Mouse (Mus musculus): Measurements from ENCODE around the gene Sema5a. TPM values are rescaled to one million over a fixed set of nuclear protein-coding genes. Genes with fewer than 3 reads are reported as not detected.

Sema5a gene
- total and polyA plus RNA-seq, 3 experiments = 0.17 to 0.27 (median 0.17) TPM

- Histone ChIP-seq H3K4me2 (ENCODE audit: insufficient read depth, low read depth, poor library complexity, severe bottlenecking) (no peak overlapping the region), H3K4me3 (replicated peaks in 1 of 3; ENCODE audit: low read depth in 2 of 3, low read length in 2 of 3, poor library complexity in 1 of 3) (no peak overlapping the region), H3K36me3 (replicated peaks in 1 of 2; ENCODE audit: control insufficient read depth in 1 of 2, insufficient read depth in 1 of 2, low read length in 1 of 2) (no peaks in the 10 kb centered on the region), H3K27me3 (replicated peaks) (no peaks in the 10 kb centered on the region), H3K9me3 (replicated peaks; ENCODE audit: low read length) (no peaks in the 10 kb centered on the region), H3K79me2 (replicated peaks; ENCODE audit: control insufficient read depth, extremely low read depth, insufficient read depth, poor library complexity, severe bottlenecking) (no peaks in the 10 kb centered on the region), H3K4me1 (ENCODE audit: control insufficient read depth in 1 of 2, insufficient read depth in 2 of 2) (no peaks in the 10 kb centered on the region), H3K9ac (ENCODE audit: insufficient read depth, low read depth) (no peak overlapping the region), H3K27ac (ENCODE audit: insufficient read depth, low read depth) (no peak overlapping the region)
- TF ChIP-seq MXI1 (IDR thresholded peaks at IDR 0.05; ENCODE audit: low read depth, low read length) = no peak
- TF ChIP-seq ZC3H11A (IDR thresholded peaks at IDR 0.05; ENCODE audit: low read depth, low read length) = no peak
- no peak for TF ChIP-seq RAD21 (IDR thresholded peaks at IDR 0.05; ENCODE audit: low read depth, low read length)
- no peak for TF ChIP-seq BHLHE40 (IDR thresholded peaks at IDR 0.05; ENCODE audit: low read depth, low read length)
- no peak for TF ChIP-seq USF1 (IDR thresholded peaks at IDR 0.05; ENCODE audit: low read depth, low read length)
- no peak for TF ChIP-seq KAT2A (IDR thresholded peaks at IDR 0.05; ENCODE audit: insufficient replicate concordance, low read length)
- TF ChIP-seq EP300 (IDR thresholded peaks at IDR 0.05; ENCODE audit: low read length) = no peak
- TF ChIP-seq USF2 (conservative IDR thresholded peaks at IDR 0.05; ENCODE audit: low read depth, low read length) = no peak
- no peak for TF ChIP-seq JUND (conservative IDR thresholded peaks at IDR 0.05; ENCODE audit: low read depth, low read length)
- no peak for TF ChIP-seq GABPA (IDR thresholded peaks at IDR 0.05; ENCODE audit: insufficient replicate concordance, low read depth, low read length)
- in situ Hi-C loops (cut with MboI; ENCODE audit: low pct_ligation_motif_present, low pct_unique_long_range_greater_than_20kb, low sequenced_read_pairs) (no loop called here), dilution Hi-C loops (cut with MboI; ENCODE audit: extremely low pct_ligation_motif_present, extremely low pct_unique_long_range_greater_than_20kb, low sequenced_read_pairs) (no loop called here)
- no peak for DNase-seq (ENCODE audit: extremely low read depth)
Measured at GRCm38 (mm10) chr15:32543181-32543580, 298.6 kb downstream of the Sema5a start.

GRCm38 (mm10) chr15:32545455-32545854, 300.8 kb downstream of the Sema5a start:
- Histone ChIP-seq H3K4me1 (ENCODE audit: control insufficient read depth in 1 of 2, insufficient read depth in 2 of 2) (no peaks in the 10 kb centered on the region), H3K79me2 (replicated peaks; ENCODE audit: control insufficient read depth, extremely low read depth, insufficient read depth, poor library complexity, severe bottlenecking) (no peaks in the 10 kb centered on the region), H3K27ac (ENCODE audit: insufficient read depth, low read depth) (no peak overlapping the region), H3K27me3 (replicated peaks) (no peaks in the 10 kb centered on the region), H3K4me2 (ENCODE audit: insufficient read depth, low read depth, poor library complexity, severe bottlenecking) (no peak overlapping the region), H3K4me3 (replicated peaks in 1 of 3; ENCODE audit: low read depth in 2 of 3, low read length in 2 of 3, poor library complexity in 1 of 3) (no peak overlapping the region), H3K9me3 (replicated peaks; ENCODE audit: low read length) (no peaks in the 10 kb centered on the region), H3K36me3 (replicated peaks in 1 of 2; ENCODE audit: control insufficient read depth in 1 of 2, insufficient read depth in 1 of 2, low read length in 1 of 2) (no peaks in the 10 kb centered on the region), H3K9ac (ENCODE audit: insufficient read depth, low read depth) (no peak overlapping the region)
- in situ Hi-C loops (cut with MboI; ENCODE audit: low pct_ligation_motif_present, low pct_unique_long_range_greater_than_20kb, low sequenced_read_pairs) (no loop called here), dilution Hi-C loops (cut with MboI; ENCODE audit: extremely low pct_ligation_motif_present, extremely low pct_unique_long_range_greater_than_20kb, low sequenced_read_pairs) (no loop called here)
- DNase-seq (ENCODE audit: extremely low read depth) = no peak
- TF ChIP-seq MAZ (IDR thresholded peaks at IDR 0.05; ENCODE audit: low read depth, low read length) = no peak
- TF ChIP-seq ZMIZ1 (IDR thresholded peaks at IDR 0.05; ENCODE audit: low read depth, low read length) = no peak
- TF ChIP-seq MYC (IDR thresholded peaks at IDR 0.05; ENCODE audit: low read depth, low read length) = no peak
- no peak for TF ChIP-seq MXI1 (IDR thresholded peaks at IDR 0.05; ENCODE audit: low read depth, low read length)
- no peak for TF ChIP-seq E2F4 (IDR thresholded peaks at IDR 0.05; ENCODE audit: insufficient replicate concordance, low read depth, low read length)
- no peak for TF ChIP-seq RAD21 (IDR thresholded peaks at IDR 0.05; ENCODE audit: low read depth, low read length)
- no peak for TF ChIP-seq PAX5 (IDR thresholded peaks at IDR 0.05; ENCODE audit: low read length)
- TF ChIP-seq JUND (conservative IDR thresholded peaks at IDR 0.05; ENCODE audit: low read depth, low read length) = no peak
- TF ChIP-seq CHD1 (IDR thresholded peaks at IDR 0.05; ENCODE audit: low read depth, low read length) = no peak
- no peak for TF ChIP-seq BHLHE40 (IDR thresholded peaks at IDR 0.05; ENCODE audit: low read depth, low read length)
- TF ChIP-seq GABPA (IDR thresholded peaks at IDR 0.05; ENCODE audit: insufficient replicate concordance, low read depth, low read length) = no peak
- no peak for TF ChIP-seq SIN3A (IDR thresholded peaks at IDR 0.05; ENCODE audit: low read length)
- TF ChIP-seq ZKSCAN1 (IDR thresholded peaks at IDR 0.05; ENCODE audit: borderline replicate concordance, low read depth, low read length) = no peak
- TF ChIP-seq TCF12 (IDR thresholded peaks at IDR 0.05; ENCODE audit: low read depth, low read length) = no peak
- no peak for TF ChIP-seq ELF1 (IDR thresholded peaks at IDR 0.05; ENCODE audit: low read depth, low read length)

Measured in CH12.LX (cell line).